Mouse (Mus musculus) kidney, adult 2 months (tissue): Measurements from ENCODE around the gene Ecsit. TPM values are rescaled to one million over a fixed set of nuclear protein-coding genes. Genes with fewer than 3 reads are reported as not detected.
"Not testable (repeated sequence)": the region's sequence is repeated elsewhere in the genome, so short reads cannot be mapped to it uniquely, and the experiment has no call there.

Experiments used
- DNase-seq: peaks from one replicate; pipeline ENCODE4 v3.0.0; 2021
- H3K27ac ChIP-seq: fragments of 200-500 bp; 2 replicates; pipeline ENCODE4 v1.5.1; 2012; ENCODE audit warnings: low read depth, low read length, control low read depth, inconsistent platforms; ENCODE audit not compliant: insufficient read depth
- H3K27me3 ChIP-seq: fragments of 200-500 bp; replicated peaks from 2 replicates; pipeline ENCODE4 v1.6.1; 2012; ENCODE audit warnings: mild to moderate bottlenecking, moderate library complexity, low read length, inconsistent platforms; ENCODE audit not compliant: control insufficient read depth, insufficient read depth
- H3K36me3 ChIP-seq: fragments of 200-500 bp; 2 replicates; pipeline ENCODE4 v1.6.1; 2012; ENCODE audit warnings: mild to moderate bottlenecking, moderate library complexity, low read length, inconsistent platforms; ENCODE audit not compliant: control insufficient read depth, insufficient read depth
- H3K4me1 ChIP-seq: fragments of 200-500 bp; 2 replicates; pipeline ENCODE4 v1.6.1; 2011; ENCODE audit warnings: low read length; ENCODE audit not compliant: control insufficient read depth, insufficient read depth
- H3K4me3 ChIP-seq: fragments of 200-500 bp; 2 replicates; pipeline ENCODE4 v1.5.1; 2011; ENCODE audit warnings: mild to moderate bottlenecking, low read depth, low read length, control low read depth; ENCODE audit not compliant: insufficient read depth
- CTCF ChIP-seq: fragments of 200-500 bp; conservative IDR thresholded peaks from 2 replicates; pipeline ENCODE4 v1.5.1; 2011; ENCODE audit warnings: low read depth, mild to moderate bottlenecking, control low read depth, low read length, moderate library complexity, mixed read lengths; ENCODE audit not compliant: insufficient read depth, insufficient read length
- POLR2A ChIP-seq: fragments of 200-500 bp; IDR thresholded peaks from one replicate; pipeline ENCODE4 v1.6.1; 2011; ENCODE audit warnings: low read depth, low read length, control low read depth
- WGBS: fragments of 180-500 bp; shearing (Covaris S2); methylation state at CpG from one replicate; pipeline ENCODE4 v1.1.7; 2018; 5-methylcytosine and 5-hydroxymethylcytosine counted together
- polyA plus RNA-seq: library from polyadenylated mRNA; depleted of rRNA; stranded (reverse); fragments of >200 nt; gene quantifications from 2 replicates; pipeline ENCODE4 v1.2.3, GENCODE M21; 2012

Gene Ecsit
- polyA plus RNA-seq, 1 experiment = 143 TPM

- H3K4me3 ChIP-seq = no peak overlapping the region
- no peak overlapping the region for H3K27ac ChIP-seq
- no peak for DNase-seq
- no peaks in the 10 kb centered on the region for H3K27me3 ChIP-seq
- H3K4me1 ChIP-seq = peaks cover 5% of the 10 kb centered on the region; the same call in 1 of the 2 replicates
- 96% methylated on average over 7 of the region's 7 CpGs for WGBS
- TF ChIP-seq CTCF = no peak
- no peak for TF ChIP-seq POLR2A
- H3K36me3 ChIP-seq = no peaks in the 10 kb centered on the region
Observed at GRCm38 (mm10) chr9:22089281-22089680, 4.0 kb upstream of the Ecsit start.

- TF ChIP-seq POLR2A = no peak
- no peak for TF ChIP-seq CTCF
- WGBS = 86% methylated on average over 2 of the region's 2 CpGs
- Histone ChIP-seq H3K27ac (no peak overlapping the region), H3K36me3 (no peaks in the 10 kb centered on the region), H3K4me1 (peaks cover 5% of the 10 kb centered on the region; the same call in 1 of the 2 replicates), H3K27me3 (no peaks in the 10 kb centered on the region), H3K4me3 (no peak overlapping the region)
- DNase-seq = no peak
Observed at GRCm38 (mm10) chr9:22087034-22087618, 1.9 kb upstream of the Ecsit start.

GRCm38 (mm10) chr9:22086012-22086411 is 774 bp upstream of the Ecsit start:
- no peaks in the 10 kb centered on the region for H3K36me3 ChIP-seq
- no peaks in the 10 kb centered on the region for H3K27me3 ChIP-seq
- WGBS = 55% methylated on average over 6 of the region's 6 CpGs
- H3K4me3 ChIP-seq = peak overlapping the region; percentile 69
- no peak for DNase-seq
- no peak for TF ChIP-seq POLR2A
- TF ChIP-seq CTCF = no peak
- peak overlapping the region; percentile 76; the same call in 1 of the 2 replicates for H3K27ac ChIP-seq
- H3K4me1 ChIP-seq = peaks cover 5% of the 10 kb centered on the region; the same call in 1 of the 2 replicates

GRCm38 (mm10) chr9:22084667-22085021 is 594 bp downstream of the Ecsit start:
- H3K4me3 ChIP-seq = peak overlapping the region; percentile 83
- WGBS = 17% methylated on average over 4 of the region's 4 CpGs
- H3K4me1 ChIP-seq = peaks cover 5% of the 10 kb centered on the region; the same call in 1 of the 2 replicates
- no peak for TF ChIP-seq POLR2A
- TF ChIP-seq CTCF = no peak
- H3K27ac ChIP-seq = peak overlapping the region; percentile 87
- DNase-seq = no peak
- no peaks in the 10 kb centered on the region for H3K27me3 ChIP-seq
- H3K36me3 ChIP-seq = no peaks in the 10 kb centered on the region

- no peak for TF ChIP-seq POLR2A
- TF ChIP-seq CTCF = no peak
- Histone ChIP-seq H3K27me3 (no peaks in the 10 kb centered on the region), H3K27ac (no peak overlapping the region), H3K36me3 (no peaks in the 10 kb centered on the region; the same call in none of the 2 replicates), H3K4me1 (no peaks in the 10 kb centered on the region), H3K4me3 (no peak overlapping the region)
- WGBS = 89% methylated on average over 23 of the region's 23 CpGs
- DNase-seq = no peak
Observed at GRCm38 (mm10) chr9:22076223-22076622, 9.0 kb downstream of the Ecsit start.

- H3K27me3 ChIP-seq, H3K27ac ChIP-seq, DNase-seq, H3K4me1 ChIP-seq, H3K4me3 ChIP-seq, H3K36me3 ChIP-seq: not testable (repeated sequence)
- 83% methylated on average over 5 of the region's 5 CpGs for WGBS
Observed at GRCm38 (mm10) chr9:22075778-22076177, 9.5 kb downstream of the Ecsit start.

GRCm38 (mm10) chr9:22072276-22072675 is 13.0 kb downstream of the Ecsit start:
- Histone ChIP-seq H3K27ac (no peak overlapping the region), H3K36me3 (no peaks in the 10 kb centered on the region; the same call in none of the 2 replicates), H3K27me3 (no peaks in the 10 kb centered on the region), H3K4me1 (peaks cover 5% of the 10 kb centered on the region; the same call in 1 of the 2 replicates), H3K4me3 (no peak overlapping the region)
- DNase-seq = no peak
- WGBS = 79% methylated on average over 4 of the region's 4 CpGs
- no peak for TF ChIP-seq CTCF
- TF ChIP-seq POLR2A = no peak
